Mouse (Mus musculus) cerebellum, adult 9-11 months (tissue): Measurements from ENCODE around the gene Dnah9.

Source experiments
- DNase-seq: peaks from one replicate; pipeline ENCODE4 v3.0.0; 2022

The Dnah9 gene

GRCm38 (mm10) chr11:65788154-65788553, 380.2 kb downstream of the Dnah9 start, which contains the start of gene Map2k4:
Gene Map2k4 (minus strand): TSS chr11:65788297.
- DNase-seq = peak; percentile 94

- peak; percentile 75 for DNase-seq
Measured at GRCm38 (mm10) chr11:65787421-65788151, 380.8 kb downstream of the Dnah9 start.

- no peak for DNase-seq
Measured at GRCm38 (mm10) chr11:65786160-65786559, 382.2 kb downstream of the Dnah9 start.

GRCm38 (mm10) chr11:65781596-65781995, 386.8 kb downstream of the Dnah9 start:
- no peak for DNase-seq
